Mouse (Mus musculus) hindbrain, embryonic 16.5 days (tissue): ENCODE measurements around the gene Atp5e. TPM values are rescaled to one million over a fixed set of nuclear protein-coding genes. Genes with fewer than 3 reads are reported as not detected.

Experiments
- polyA plus RNA-seq: library from polyadenylated mRNA; unstranded; fragments of >200 nt; fragmentation: Nextera tagmentation; extraction: Ambion mirVana; gene quantifications from 2 replicates; pipeline ENCODE4 v1.2.1, GENCODE M21; 2015

Atp5e gene
- polyA plus RNA-seq, 1 experiment from 2014 or later, result 740 TPM

Other genes starting within 250 kb of the Atp5e start
- gene Gnas, start 179.8 kb downstream of the Atp5e start, polyA plus RNA-seq, result 1,030 and 1,626 TPM in 2 replicates
- 15.1 and 23.5 TPM in 2 replicates for gene Gm20721, start 117.4 kb downstream of the Atp5e start, polyA plus RNA-seq
- 108 TPM in 2 replicates for gene Nelfcd, start 48.3 kb downstream of the Atp5e start, polyA plus RNA-seq
- gene Ctsz, start 25.1 kb downstream of the Atp5e start, polyA plus RNA-seq, result 83.3 and 85.1 TPM in 2 replicates
- gene Tubb1, start 13.4 kb downstream of the Atp5e start, polyA plus RNA-seq, result 0.43 and 0.51 TPM in 2 replicates
- 109 and 114 TPM in 2 replicates for gene Prelid3b, start 9.0 kb upstream of the Atp5e start, polyA plus RNA-seq
- not detected in 2 replicates for gene Zfp831, start 179.4 kb upstream of the Atp5e start, polyA plus RNA-seq